Mouse (Mus musculus): ENCODE data around the gene Alkbh6. TPM values are rescaled to one million over a fixed set of nuclear protein-coding genes. Genes with fewer than 3 reads are reported as not detected.

The Alkbh6 gene
- total and polyA plus RNA-seq, 2 experiments from 2014 or later: 116 to 129 TPM

GRCm38 (mm10) chr7:30363344-30363738 lies 54.8 kb downstream of the Alkbh6 start:
- ATAC-seq (peak; percentile 34), DNase-seq (ENCODE audit: low spot score) (no peak)
- Histone ChIP-seq H3K4me2 (ENCODE audit: low read depth, low read length) (peak overlapping the region; percentile 88), H3K4me3 (ENCODE audit: low read length) (peak overlapping the region; percentile 70), H3K27ac (peak overlapping the region; percentile 72; the same call in 1 of the 2 replicates), H3K27me3 (ENCODE audit: insufficient read depth, low read length) (no peaks in the 10 kb centered on the region), H3K4me1 (ENCODE audit: insufficient read depth, low read length) (peaks cover 29% of the 10 kb centered on the region), H3K36me3 (ENCODE audit: insufficient read depth, low read length) (no peaks in the 10 kb centered on the region), H3K9me3 (ENCODE audit: low read length) (no peaks in the 10 kb centered on the region), H3K9ac (replicated peaks; ENCODE audit: low read length) (peak overlapping the region; percentile 77)
- no peak for TF ChIP-seq CTCF (IDR thresholded peaks at IDR 0.05; ENCODE audit: low read depth)
- 55% methylated on average over 6 of the region's 6 CpGs for WGBS

Other genes starting within 250 kb of the Alkbh6 start
- 2.8 and 5.4 TPM in 2 replicates for gene Zfp82, start 235.8 kb upstream of the Alkbh6 start, total RNA-seq (2014; rRNA removed)
- gene Zfp82, start 235.8 kb upstream of the Alkbh6 start, polyA plus RNA-seq (2015; fragmentation: Nextera tagmentation; extraction: Ambion mirVana): 4.0 and 4.2 TPM in 2 replicates
- gene Gm26920, start 218.3 kb upstream of the Alkbh6 start, total RNA-seq (2014; rRNA removed): not detected in 2 replicates
- 1.6 and 2.5 TPM in 2 replicates for gene Gm26920, start 218.3 kb upstream of the Alkbh6 start, polyA plus RNA-seq (2015; fragmentation: Nextera tagmentation; extraction: Ambion mirVana)
- 2.3 and 2.8 TPM in 2 replicates for gene Zfp566, start 218.2 kb upstream of the Alkbh6 start, total RNA-seq (2014; rRNA removed)
- gene Zfp566, start 218.2 kb upstream of the Alkbh6 start, polyA plus RNA-seq (2015; fragmentation: Nextera tagmentation; extraction: Ambion mirVana): 13.7 and 15.5 TPM in 2 replicates
- gene Zfp260, start 213.9 kb upstream of the Alkbh6 start, total RNA-seq (2014; rRNA removed): 26.8 and 27.4 TPM in 2 replicates
- 47.7 and 49.4 TPM in 2 replicates for gene Zfp260, start 213.9 kb upstream of the Alkbh6 start, polyA plus RNA-seq (2015; fragmentation: Nextera tagmentation; extraction: Ambion mirVana)
- gene Zfp382, start 186.8 kb upstream of the Alkbh6 start, total RNA-seq (2014; rRNA removed): 7.5 and 12.7 TPM in 2 replicates
- gene Zfp382, start 186.8 kb upstream of the Alkbh6 start, polyA plus RNA-seq (2015; fragmentation: Nextera tagmentation; extraction: Ambion mirVana): 11.9 and 13.2 TPM in 2 replicates
- 40.6 and 46.4 TPM in 2 replicates for gene Zfp146, start 139.0 kb upstream of the Alkbh6 start, total RNA-seq (2014; rRNA removed)
- 10.0 and 10.2 TPM in 2 replicates for gene Zfp146, start 139.0 kb upstream of the Alkbh6 start, polyA plus RNA-seq (2015; fragmentation: Nextera tagmentation; extraction: Ambion mirVana)
- not detected in 2 replicates for gene Cox7a1, start 124.6 kb upstream of the Alkbh6 start, total RNA-seq (2014; rRNA removed)
- 8.1 and 9.7 TPM in 2 replicates for gene Cox7a1, start 124.6 kb upstream of the Alkbh6 start, polyA plus RNA-seq (2015; fragmentation: Nextera tagmentation; extraction: Ambion mirVana)
- gene Capns1, start 109.9 kb upstream of the Alkbh6 start, total RNA-seq (2014; rRNA removed): 289 and 322 TPM in 2 replicates
- gene Capns1, start 109.9 kb upstream of the Alkbh6 start, polyA plus RNA-seq (2015; fragmentation: Nextera tagmentation; extraction: Ambion mirVana): 83.8 and 84.6 TPM in 2 replicates
- 65.9 and 98.4 TPM in 2 replicates for gene Polr2i, start 76.8 kb upstream of the Alkbh6 start, total RNA-seq (2014; rRNA removed)
- 177 and 189 TPM in 2 replicates for gene Polr2i, start 76.8 kb upstream of the Alkbh6 start, polyA plus RNA-seq (2015; fragmentation: Nextera tagmentation; extraction: Ambion mirVana)
- gene Tbcb, start 76.4 kb upstream of the Alkbh6 start, total RNA-seq (2014; rRNA removed): 123 and 129 TPM in 2 replicates
- gene Tbcb, start 76.4 kb upstream of the Alkbh6 start, polyA plus RNA-seq (2015; fragmentation: Nextera tagmentation; extraction: Ambion mirVana): 466 and 473 TPM in 2 replicates
- gene Ovol3, start 73.0 kb upstream of the Alkbh6 start, total RNA-seq (2014; rRNA removed): not detected in 2 replicates
- gene Ovol3, start 73.0 kb upstream of the Alkbh6 start, polyA plus RNA-seq (2015; fragmentation: Nextera tagmentation; extraction: Ambion mirVana): not detected in 2 replicates
- gene Thap8, start 28.6 kb upstream of the Alkbh6 start, total RNA-seq (2014; rRNA removed): 1.0 TPM in 1 of 2 replicates, not detected in the other
- gene Thap8, start 28.6 kb upstream of the Alkbh6 start, polyA plus RNA-seq (2015; fragmentation: Nextera tagmentation; extraction: Ambion mirVana): 0.52 and 0.76 TPM in 2 replicates
- 4.3 and 7.0 TPM in 2 replicates for gene Wdr62, start 28.3 kb upstream of the Alkbh6 start, total RNA-seq (2014; rRNA removed)
- gene Wdr62, start 28.3 kb upstream of the Alkbh6 start, polyA plus RNA-seq (2015; fragmentation: Nextera tagmentation; extraction: Ambion mirVana): 3.7 and 4.0 TPM in 2 replicates
- 144 and 172 TPM in 2 replicates for gene Clip3, start 17.0 kb upstream of the Alkbh6 start, total RNA-seq (2014; rRNA removed)
- gene Clip3, start 17.0 kb upstream of the Alkbh6 start, polyA plus RNA-seq (2015; fragmentation: Nextera tagmentation; extraction: Ambion mirVana): 106 and 118 TPM in 2 replicates
- gene Syne4, start 6.1 kb downstream of the Alkbh6 start, total RNA-seq (2014; rRNA removed): 13.2 and 16.5 TPM in 2 replicates
- gene Syne4, start 6.1 kb downstream of the Alkbh6 start, polyA plus RNA-seq (2015; fragmentation: Nextera tagmentation; extraction: Ambion mirVana): 11.4 and 12.6 TPM in 2 replicates
- gene E130208F15Rik, start 13.0 kb downstream of the Alkbh6 start, total RNA-seq (2014; rRNA removed): 1.8 TPM in 1 of 2 replicates, not detected in the other
- 0.79 TPM in 1 of 2 replicates, not detected in the other for gene E130208F15Rik, start 13.0 kb downstream of the Alkbh6 start, polyA plus RNA-seq (2015; fragmentation: Nextera tagmentation; extraction: Ambion mirVana)
- 12.9 and 14.7 TPM in 2 replicates for gene Sdhaf1, start 15.2 kb downstream of the Alkbh6 start, total RNA-seq (2014; rRNA removed)
- 17.8 and 19.3 TPM in 2 replicates for gene Sdhaf1, start 15.2 kb downstream of the Alkbh6 start, polyA plus RNA-seq (2015; fragmentation: Nextera tagmentation; extraction: Ambion mirVana)
- 45.9 and 47.4 TPM in 2 replicates for gene Lrfn3, start 54.1 kb downstream of the Alkbh6 start, total RNA-seq (2014; rRNA removed)
- gene Lrfn3, start 54.1 kb downstream of the Alkbh6 start, polyA plus RNA-seq (2015; fragmentation: Nextera tagmentation; extraction: Ambion mirVana): 17.5 and 18.1 TPM in 2 replicates
- 37.3 and 59.9 TPM in 2 replicates for gene Tyrobp, start 105.0 kb downstream of the Alkbh6 start, total RNA-seq (2014; rRNA removed)
- 50.3 and 56.1 TPM in 2 replicates for gene Tyrobp, start 105.0 kb downstream of the Alkbh6 start, polyA plus RNA-seq (2015; fragmentation: Nextera tagmentation; extraction: Ambion mirVana)
- not detected in 2 replicates for gene Hcst, start 111.1 kb downstream of the Alkbh6 start, total RNA-seq (2014; rRNA removed)
- gene Hcst, start 111.1 kb downstream of the Alkbh6 start, polyA plus RNA-seq (2015; fragmentation: Nextera tagmentation; extraction: Ambion mirVana): 0.84 and 1.0 TPM in 2 replicates
- 1.9 and 3.7 TPM in 2 replicates for gene Nfkbid, start 113.0 kb downstream of the Alkbh6 start, total RNA-seq (2014; rRNA removed)
- 2.1 TPM in 2 replicates for gene Nfkbid, start 113.0 kb downstream of the Alkbh6 start, polyA plus RNA-seq (2015; fragmentation: Nextera tagmentation; extraction: Ambion mirVana)
- gene Aplp1, start 136.8 kb downstream of the Alkbh6 start, total RNA-seq (2014; rRNA removed): 840 and 852 TPM in 2 replicates
- gene Aplp1, start 136.8 kb downstream of the Alkbh6 start, polyA plus RNA-seq (2015; fragmentation: Nextera tagmentation; extraction: Ambion mirVana): 617 and 682 TPM in 2 replicates
- 10.7 and 14.7 TPM in 2 replicates for gene Kirrel2, start 149.0 kb downstream of the Alkbh6 start, total RNA-seq (2014; rRNA removed)
- gene Kirrel2, start 149.0 kb downstream of the Alkbh6 start, polyA plus RNA-seq (2015; fragmentation: Nextera tagmentation; extraction: Ambion mirVana): 4.4 and 5.8 TPM in 2 replicates
- 2.3 and 2.4 TPM in 2 replicates for gene Nphs1, start 149.6 kb downstream of the Alkbh6 start, total RNA-seq (2014; rRNA removed)
- 0.50 and 1.0 TPM in 2 replicates for gene Nphs1, start 149.6 kb downstream of the Alkbh6 start, polyA plus RNA-seq (2015; fragmentation: Nextera tagmentation; extraction: Ambion mirVana)
- gene Prodh2, start 184.9 kb downstream of the Alkbh6 start, total RNA-seq (2014; rRNA removed): not detected in 2 replicates
- 0.24 TPM in 1 of 2 replicates, not detected in the other for gene Prodh2, start 184.9 kb downstream of the Alkbh6 start, polyA plus RNA-seq (2015; fragmentation: Nextera tagmentation; extraction: Ambion mirVana)
- gene Arhgap33, start 226.3 kb downstream of the Alkbh6 start, total RNA-seq (2014; rRNA removed): 55.7 and 59.7 TPM in 2 replicates
- gene Arhgap33, start 226.3 kb downstream of the Alkbh6 start, polyA plus RNA-seq (2015; fragmentation: Nextera tagmentation; extraction: Ambion mirVana): 64.8 and 73.1 TPM in 2 replicates
- gene Hspb6, start 243.5 kb downstream of the Alkbh6 start, total RNA-seq (2014; rRNA removed): 5.6 and 6.4 TPM in 2 replicates
- 15.8 and 16.3 TPM in 2 replicates for gene Hspb6, start 243.5 kb downstream of the Alkbh6 start, polyA plus RNA-seq (2015; fragmentation: Nextera tagmentation; extraction: Ambion mirVana)
- gene Proser3, start 243.6 kb downstream of the Alkbh6 start, total RNA-seq (2014; rRNA removed): 13.1 and 14.0 TPM in 2 replicates
- 3.0 and 3.1 TPM in 2 replicates for gene Proser3, start 243.6 kb downstream of the Alkbh6 start, polyA plus RNA-seq (2015; fragmentation: Nextera tagmentation; extraction: Ambion mirVana)

Data from hindbrain, postnatal 0 days (tissue).